Mouse (Mus musculus) thymus, postnatal 10 days (tissue): ENCODE results near the gene Olfr71.

ENCODE experiments used
- DNase-seq, 2 experiments: peaks; one replicate each; pipeline ENCODE4 v3.0.0; 2021; ENCODE audit warnings: low spot score in 2 of 2

Olfr71 gene

GRCm38 (mm10) chr4:43656339-43657109 is 53.5 kb downstream of the Olfr71 start, which contains the start of gene Hint2:
Hint2 (minus strand) TSS chr4:43656466.
- peak; percentile 90 to 93 for DNase-seq

GRCm38 (mm10) chr4:43655656-43656338 is 54.3 kb downstream of the Olfr71 start:
- DNase-seq: no peak
